Mouse (Mus musculus) gastrocnemius, adult 18-20 months (tissue): ENCODE measurements around the gene Gss. TPM values are rescaled to one million over a fixed set of nuclear protein-coding genes. Genes with fewer than 3 reads are reported as not detected.
A peak's percentile ranks its signal among the peaks of the same experiment; 100 is the strongest.
"Not testable (repeated sequence)": the region's sequence is repeated elsewhere in the genome, so short reads cannot be mapped to it uniquely, and the experiment has no call there.

Experiments used
- DNase-seq: peaks from one replicate; pipeline ENCODE4 v3.0.0; 2021; ENCODE audit warnings: low spot score
- total RNA-seq, 2 experiments: library from RNA; stranded (reverse); gene quantifications; 2 replicates each; pipeline ENCODE4 v1.2.3; 2021

Gss gene
- total RNA-seq, 2 experiments from 2014 or later, result 5.2 to 6.2 TPM

DNA sequence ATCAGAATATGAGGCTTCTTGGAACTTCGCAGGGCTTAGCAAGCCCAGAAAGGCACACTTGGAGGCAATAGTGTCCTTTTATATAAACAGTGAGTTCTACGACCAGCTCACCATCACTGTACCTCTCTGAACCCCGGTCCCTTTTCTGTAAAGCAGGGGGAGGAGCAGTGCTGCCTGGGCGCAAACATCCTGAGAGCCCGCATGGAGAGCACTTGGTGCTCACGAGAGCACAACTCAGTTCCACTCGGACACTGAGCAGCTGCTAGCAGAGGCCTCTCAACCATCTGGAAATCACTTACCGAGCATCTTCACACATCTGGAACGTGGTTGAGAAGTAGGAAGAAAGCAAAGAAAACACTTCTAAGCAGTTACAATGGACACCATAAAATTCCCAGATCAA, 16.0 kb downstream of the Gss start:
- DNase-seq, result no peak

DNA sequence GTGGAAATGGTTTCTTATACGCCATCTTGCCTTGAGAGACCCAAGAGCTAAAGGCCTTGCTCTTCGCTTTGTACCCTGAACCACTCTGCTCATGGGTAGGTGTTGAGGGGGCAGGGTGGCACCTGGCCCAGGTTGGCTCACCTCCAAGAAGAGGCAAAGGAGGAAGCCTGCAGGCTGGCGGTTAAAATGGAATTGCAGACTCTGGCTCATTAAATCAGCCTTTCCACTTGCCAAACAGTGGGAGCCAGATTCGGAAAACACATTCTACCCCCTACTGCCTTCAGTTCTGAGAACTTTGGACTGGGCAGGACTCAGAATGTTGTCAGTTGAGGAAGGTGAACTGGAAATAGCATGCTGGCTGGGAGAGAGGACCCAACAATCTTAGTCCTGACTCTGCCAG, 17.9 kb downstream of the Gss start:
- DNase-seq, result peak; percentile 39

DNA sequence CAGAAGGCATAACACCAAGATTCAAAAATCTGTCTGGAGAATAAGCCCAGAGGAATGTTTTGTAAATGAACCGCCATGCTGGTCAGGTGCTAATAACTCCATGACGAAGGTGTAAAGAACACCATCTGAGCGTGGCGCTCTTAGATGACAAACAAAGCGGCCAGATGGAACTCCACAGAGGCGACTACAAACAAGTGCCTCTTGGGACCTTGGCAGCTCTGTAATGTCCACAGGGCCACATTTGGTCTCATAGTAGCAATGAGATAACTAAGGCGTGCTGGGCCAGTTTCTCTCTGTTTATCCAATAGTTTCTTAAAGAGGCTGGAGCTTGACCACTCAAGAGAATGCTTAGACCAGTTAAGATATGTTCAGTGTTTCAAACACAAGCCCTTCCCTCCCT, 18.6 kb downstream of the Gss start:
- no peak for DNase-seq

DNA sequence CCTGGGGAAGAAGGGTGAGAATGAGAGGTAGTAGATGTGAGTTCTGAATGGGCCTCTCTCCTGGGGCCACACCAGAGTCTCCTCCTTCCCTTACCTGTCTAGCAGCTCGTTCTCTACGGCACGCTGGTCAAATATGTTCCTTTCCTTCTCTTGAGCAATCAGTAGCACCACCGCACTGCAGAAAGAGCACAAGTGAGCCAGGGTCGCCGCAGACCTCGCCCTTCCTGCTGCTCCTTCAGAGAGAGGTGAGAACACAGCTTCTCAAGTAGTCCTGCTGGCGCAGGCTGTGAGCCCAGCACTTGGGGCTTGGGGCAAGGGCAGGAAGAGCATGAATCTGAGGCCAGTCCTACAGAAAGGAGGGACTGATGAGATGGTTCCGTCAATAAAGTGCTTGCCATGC, 19.6 kb downstream of the Gss start:
- no peak for DNase-seq

DNA sequence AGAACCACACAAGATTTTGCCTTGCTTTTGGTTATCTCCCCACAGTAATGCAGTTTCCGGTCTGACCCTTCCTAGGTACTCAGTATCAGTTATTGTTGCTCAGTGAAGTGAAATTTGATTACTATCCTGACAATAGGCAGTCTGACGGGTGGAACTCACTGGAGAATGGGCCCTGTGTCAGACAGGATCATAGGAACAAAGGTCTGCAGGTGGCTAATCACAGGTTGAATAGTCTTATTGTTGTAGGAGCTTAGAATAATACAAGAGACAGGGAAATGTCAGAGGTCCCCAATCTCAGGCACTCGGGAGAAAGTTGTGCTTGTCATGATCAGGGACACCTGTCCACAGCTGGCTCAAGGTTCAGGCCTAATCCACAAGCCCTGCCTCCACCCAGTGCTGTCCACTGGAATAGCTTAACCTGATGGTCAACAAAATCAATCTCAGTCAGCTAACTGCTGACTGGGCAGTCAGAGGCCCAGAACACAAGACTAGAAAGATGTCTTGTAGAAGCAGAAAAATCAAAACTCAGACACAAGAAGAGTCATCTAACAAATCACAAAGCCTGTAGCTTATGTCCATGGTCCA, 23.3 kb downstream of the Gss start:
- DNase-seq, result no peak

DNA sequence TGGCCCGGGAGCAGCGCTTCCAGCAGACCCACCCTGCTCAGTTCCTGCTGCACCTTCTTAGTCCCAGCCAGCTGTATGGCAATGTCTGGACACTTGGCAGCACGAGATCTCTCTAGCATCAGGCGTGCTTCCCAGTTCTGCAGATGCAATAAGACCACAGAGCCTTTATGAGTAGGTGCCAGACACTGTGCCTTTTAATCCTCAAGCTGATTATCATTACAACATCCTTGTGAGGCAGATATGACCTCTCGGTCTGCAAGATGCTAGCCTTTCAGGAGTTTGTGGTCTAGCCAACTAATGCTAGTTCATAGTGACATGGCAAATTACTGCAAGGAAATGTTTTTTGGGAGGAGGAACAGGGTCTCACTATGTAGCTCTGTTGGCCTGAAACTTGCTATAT, 24.9 kb downstream of the Gss start:
- no peak for DNase-seq

DNA sequence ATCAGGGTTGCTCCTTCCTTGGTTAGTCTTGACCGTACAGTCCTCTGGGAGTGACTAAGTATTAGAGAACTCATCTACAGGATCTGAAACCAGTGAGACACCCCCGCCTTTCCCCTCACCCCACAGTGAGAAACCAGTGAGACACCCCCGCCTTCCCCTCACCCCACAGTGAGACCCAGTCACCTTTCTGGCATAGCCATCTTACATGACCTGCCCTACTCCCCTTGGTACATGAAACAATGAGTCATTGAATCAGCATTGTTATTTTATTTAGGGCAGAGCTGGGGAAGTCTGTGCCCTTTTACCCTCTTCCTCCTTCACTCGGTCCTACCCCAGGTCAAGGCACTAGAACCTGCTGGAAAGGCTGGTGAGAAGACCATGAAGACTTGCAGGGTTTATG, 29.7 kb downstream of the Gss start:
- DNase-seq, result no peak

DNA sequence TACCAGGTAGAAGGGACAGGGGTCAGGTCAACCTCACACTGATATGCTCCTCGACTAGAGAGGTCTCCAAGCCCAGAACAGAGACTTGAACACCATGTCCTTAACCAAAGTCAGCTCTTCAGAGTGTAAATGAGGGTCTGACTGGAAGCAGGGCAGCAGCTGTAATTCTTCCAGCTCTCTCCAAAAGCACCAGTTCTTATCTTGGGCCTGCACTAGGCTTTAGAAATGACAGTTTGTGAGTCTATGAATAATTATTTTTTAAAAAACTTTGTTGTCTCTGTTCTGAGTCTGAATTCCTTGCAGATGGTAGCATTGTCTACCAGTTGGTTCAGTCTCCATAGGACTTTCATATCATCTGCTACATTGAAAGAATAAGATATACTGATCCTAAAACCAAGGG, 30.4 kb downstream of the Gss start:
- DNase-seq, result no peak

DNA sequence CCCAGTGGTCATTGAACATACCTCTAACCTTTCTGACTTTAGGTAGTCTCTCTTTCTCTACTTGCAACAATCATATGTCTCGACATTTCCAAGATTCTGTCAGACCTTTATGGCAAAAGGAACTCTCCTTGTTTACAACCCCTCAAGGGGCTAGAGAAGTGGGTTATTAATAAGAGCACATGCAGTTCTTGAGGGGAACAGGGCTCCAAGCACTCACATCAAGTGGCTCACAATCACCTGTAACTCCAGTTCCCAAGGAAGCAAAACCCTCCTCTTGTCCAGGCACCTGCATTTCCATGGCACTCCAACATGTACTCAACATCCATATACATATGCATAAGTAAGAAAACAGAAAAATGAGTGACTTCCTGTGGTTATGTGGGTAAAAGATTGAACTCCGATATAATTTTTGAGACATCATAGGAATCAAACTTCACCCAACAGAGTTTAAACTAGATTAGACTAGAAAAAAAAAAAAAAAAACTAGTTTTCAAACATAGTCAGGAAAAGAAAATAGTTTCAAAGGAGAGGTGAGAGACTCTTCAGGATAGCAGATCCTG, 38.1 kb downstream of the Gss start:
- DNase-seq, result no peak

DNA sequence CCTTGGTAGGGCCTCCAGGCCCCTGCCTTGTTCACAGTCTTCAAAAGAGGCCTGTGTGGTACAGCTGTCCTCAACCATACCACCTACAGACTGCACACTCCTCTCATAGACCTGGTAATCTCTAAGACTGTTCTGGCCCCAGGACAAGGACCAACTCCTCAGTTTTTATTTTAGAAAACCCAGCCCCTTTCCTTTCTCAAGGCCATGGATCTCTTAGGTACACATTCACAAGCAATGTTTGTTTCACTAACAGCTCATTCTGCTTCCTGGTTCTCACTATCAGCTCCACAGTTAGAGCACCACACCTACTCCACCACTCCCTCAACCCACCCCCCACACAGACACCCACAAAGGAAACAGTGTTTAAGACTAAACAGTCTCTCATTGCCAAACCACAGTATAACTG, 39.7 kb downstream of the Gss start:
- no peak for DNase-seq

DNA sequence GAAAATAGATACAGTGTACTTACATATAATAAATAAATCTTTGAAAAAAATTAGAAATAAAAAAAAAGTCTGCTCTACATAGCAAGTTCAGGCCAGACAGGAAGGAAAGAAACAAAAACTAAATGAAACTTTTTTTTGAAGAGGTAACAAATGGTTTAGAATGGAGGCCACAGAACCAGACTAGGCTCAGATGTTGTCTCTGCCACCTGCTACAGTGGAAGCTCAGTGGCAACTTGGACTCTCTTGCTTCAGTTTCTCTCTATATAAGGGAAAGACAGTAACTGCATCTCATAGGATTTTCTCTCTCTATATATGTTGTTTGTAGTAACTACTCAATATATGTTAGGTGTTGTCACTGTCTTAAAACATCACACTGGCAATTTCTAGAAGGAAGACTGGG, 40.3 kb downstream of the Gss start:
- DNase-seq, result no peak

DNA sequence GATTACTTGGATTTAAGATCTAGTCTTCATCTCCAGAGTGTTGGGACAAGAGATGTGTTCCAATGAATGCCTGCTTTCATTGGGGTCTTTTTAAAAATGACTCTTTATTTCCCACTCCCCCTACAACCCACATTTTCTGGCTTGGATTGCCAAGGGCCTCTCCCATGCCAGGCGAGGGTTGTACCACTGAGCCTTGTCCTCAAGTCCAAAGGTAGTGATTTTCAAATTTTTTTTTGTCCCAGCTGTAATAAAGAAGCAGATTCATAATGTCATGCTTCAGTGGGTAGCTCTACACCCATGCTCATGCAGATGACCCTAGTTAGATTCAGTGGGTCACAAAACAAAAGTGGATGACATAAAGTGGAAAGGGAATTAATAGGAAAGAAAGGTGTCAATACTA, 45.7 kb downstream of the Gss start:
- DNase-seq, result no peak

DNA sequence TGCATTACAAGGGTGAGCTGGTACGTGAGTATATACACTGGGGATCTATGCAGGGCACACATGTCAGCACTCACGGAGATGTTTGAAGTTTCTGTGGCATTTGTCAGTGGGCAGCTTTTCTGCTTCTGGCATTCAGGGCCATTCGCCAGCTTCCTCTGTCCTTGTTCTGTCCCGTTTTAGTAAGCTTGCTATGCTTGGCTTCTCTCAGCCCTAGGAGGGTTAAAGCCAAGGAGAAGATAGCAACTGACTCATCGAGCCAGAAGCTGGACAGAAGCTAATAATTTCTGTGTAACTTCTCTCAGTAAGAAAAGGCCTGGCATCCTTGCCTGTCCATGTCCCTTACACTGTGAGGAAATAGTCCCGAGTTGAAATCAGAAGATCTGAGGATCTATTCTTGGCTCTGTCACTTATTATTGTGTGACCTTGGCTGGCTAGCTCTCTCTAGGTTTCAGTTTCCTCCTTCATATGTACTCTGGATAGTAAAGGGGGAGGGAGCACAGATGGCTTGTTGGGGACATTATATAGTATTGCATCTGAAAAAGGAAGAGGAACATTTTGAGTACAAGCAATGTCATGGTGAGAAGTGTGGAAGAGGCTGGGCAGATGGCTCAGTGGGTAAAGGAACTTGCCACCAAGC, 51.7 kb downstream of the Gss start:
- peak; percentile 85 for DNase-seq

DNA sequence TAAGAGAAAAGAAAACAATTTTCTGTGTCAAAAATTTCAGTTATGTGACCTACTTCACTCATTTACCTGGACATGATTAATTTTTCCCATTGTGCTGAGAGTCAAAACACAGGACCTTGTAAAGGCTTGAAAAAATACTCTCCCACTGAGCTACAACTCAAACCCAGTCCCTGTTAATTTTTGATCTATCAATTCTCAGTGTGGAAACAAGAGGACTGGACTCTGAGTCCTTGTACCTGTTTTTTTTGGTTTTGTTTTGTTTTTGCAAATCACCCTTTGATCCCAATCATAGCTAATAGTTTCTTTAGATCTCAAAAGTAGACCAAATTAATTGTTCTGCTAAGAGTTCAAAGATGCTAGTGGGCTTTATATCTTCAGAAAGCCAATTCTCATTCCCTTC, 52.9 kb downstream of the Gss start:
- no peak for DNase-seq

DNA sequence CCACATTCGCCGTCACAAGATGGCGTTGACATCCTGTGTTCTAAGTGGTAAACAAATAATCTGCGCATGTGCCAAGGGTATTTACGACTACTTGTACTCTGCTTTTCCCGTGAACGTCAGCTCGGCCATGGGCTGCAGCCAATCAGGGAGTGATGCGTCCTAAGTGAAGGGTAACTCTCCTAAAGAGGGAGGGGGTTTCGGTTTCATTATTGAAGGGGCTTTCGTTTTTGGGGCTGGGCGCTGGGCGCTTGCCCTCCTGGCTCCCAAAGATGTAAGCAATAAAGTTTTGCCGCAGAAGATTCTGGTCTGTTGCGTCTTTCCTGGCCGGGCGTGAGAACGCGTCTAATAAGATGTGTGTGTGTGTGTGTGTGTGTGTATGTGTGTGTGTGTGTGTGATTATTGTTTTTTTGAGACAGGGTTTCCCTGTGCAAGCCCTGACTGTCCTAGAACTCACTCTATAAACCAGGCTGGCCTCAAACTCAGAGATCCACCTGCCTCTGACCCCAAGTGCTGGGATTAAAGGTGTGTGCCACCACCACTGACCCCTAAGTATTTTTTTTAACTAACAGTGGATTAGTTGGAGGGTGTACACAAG, 54.0 kb downstream of the Gss start:
- DNase-seq, result not testable (repeated sequence)

DNA sequence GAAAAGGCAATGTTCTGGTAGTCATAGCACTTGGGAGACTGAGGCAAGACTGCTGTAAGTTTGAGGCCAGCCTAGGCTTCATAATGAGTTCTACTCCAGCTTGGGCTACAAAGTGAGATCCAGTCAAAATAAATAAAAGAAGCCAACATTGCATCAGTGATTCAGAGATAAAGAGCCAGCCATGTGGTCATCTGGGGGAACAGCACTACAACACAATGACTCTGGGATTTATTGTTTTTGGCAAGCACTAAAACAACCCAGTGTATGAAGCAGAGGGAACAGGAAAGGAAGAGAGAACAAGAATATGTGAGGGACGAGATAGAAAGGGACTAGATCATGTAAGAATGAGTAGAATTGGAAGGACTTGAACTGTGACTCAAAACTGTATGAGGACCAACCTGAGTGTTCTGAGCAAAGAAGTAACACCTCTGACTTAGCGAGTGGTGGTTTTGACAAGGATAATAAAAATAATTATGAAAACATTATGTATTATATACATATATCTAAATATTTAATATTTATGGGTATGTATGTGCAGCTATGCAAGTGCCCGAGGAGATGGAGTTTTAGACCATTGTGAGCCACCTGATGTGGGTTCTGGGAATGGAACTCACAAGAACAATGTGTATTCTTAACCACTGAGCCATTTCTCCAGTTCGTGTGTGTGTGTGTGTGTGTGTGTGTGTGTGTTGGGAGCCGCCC, 54.7 kb downstream of the Gss start:
- no peak for DNase-seq

DNA sequence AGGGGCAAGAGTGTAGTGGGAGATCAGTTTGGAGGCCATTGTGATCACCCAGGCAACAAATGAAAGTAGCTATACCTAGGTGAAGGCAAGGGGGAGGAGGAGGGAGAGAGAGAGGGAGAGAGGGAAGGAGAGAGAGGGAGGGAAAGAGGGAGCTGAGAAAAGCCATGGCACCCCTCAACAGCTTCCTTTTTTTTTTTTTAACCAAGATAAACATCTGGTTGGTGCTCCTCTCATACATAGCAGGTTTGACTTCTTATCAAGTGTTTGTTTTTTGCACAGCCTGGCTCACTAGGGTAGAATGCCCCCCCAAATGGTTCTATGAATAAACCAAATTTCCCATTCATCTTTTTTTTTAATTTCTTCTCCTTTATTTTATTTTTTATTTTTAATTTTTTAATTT, 56.3 kb downstream of the Gss start:
- no peak for DNase-seq

DNA sequence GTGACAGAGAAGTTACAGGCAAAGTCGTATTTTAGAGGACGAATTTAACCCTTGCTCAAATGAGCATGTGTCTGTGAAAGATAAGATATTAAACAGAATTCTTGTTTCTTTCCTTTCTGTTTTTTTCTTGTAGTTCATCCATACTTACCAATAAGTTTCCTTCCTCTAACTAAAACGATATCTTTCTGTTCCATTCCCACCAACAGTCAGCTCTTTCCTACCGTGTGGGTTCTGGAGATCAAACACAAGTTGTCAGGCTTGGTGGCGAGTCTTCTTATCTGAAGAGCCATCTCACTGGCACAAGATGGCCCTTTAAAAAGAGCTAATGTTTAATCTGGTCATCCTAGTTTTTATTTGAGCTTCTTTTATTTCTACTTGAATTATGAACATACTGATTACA, 65.2 kb downstream of the Gss start:
- no peak for DNase-seq

DNA sequence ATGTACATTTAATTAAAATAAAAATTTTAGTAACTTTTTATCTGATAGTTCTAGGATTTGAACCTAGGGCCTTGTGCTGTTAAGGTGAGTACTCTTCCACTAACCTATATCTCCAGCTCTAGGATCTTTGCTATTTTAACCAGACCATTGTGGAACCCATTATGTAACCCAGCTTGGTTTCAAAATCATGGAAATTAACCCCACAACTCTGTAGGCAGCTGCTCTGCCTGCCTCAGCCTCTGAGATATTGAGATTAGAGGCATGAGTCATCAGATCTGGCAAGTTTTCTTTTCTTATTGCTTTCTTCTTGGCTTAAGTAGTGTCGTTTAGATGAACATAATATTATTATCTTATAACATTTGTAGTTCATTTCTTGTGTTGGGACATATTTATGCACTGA, 68.2 kb downstream of the Gss start:
- DNase-seq, result no peak

DNA sequence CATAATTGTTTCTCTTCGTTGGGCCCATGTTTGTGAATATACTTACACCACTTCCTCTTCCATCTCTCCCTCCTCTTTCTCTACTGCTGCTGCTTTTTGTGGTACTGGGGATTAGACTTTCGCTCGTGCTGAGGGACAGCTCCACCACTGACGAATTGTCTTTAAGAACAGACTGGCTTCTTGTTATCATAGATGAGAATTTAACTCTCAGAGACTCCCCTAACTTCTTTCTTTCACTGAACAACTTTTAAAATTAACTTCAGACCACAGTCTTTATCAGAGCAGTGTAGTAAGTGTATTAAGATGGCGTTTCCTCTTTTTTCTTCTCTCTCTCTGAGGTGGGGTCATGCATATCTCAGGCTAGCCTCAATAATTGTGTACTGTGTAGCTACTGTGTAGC, 68.9 kb downstream of the Gss start:
- DNase-seq, result no peak

DNA sequence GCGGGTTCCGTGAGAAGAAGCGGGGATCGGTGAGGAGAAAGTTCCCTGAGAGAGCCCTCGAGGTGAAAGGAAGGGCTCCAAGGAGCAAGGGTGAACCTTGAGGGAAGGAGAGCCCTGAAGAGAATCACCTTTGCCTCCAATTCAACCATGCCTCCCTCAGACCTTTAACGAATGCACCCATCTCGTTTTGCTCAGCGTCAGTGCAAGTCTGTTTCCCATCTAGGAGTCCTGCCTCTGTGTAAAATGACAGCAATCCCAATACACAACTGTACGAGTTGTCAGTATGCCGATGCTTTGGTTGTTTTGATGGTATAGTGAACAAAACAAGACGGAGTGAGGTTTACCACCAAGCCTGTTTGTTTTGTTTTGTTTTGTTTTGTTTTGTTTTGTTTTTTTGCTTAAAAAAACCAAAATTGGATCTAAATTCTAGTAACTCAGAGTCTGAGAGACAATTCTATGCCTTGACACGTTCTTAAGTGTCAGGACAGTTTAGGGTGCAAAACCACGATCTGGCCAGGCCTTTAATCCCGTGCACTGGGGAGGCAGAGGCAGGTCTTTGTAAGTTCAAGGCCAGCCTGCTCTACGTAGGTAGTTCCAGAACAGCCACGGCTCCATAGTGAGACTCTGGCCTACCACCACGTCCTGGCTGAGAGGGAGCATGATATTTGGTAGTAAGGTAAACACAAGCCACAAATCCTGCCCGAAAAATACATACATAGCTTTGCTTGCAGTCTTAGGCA, 73.9 kb downstream of the Gss start:
- no peak for DNase-seq
